Mouse (Mus musculus): ENCODE measurements around the gene Rab33b.

Rab33b gene

GRCm38 (mm10) chr3:51510903-51511302 is 27.2 kb downstream of the Rab33b start:
- in situ Hi-C loops (cut with MboI, MseI), result loop anchor here (10.0 kb wide), 2 partner anchors 144 to 1654 kb away; no protein-coding TSS in a partner anchor

GRCm38 (mm10) chr3:51511983-51512382 is 28.3 kb downstream of the Rab33b start:
- in situ Hi-C loops (cut with MboI, MseI), result loop anchor here (10.0 kb wide), 2 partner anchors 143 to 1653 kb away; no protein-coding TSS in a partner anchor

GRCm38 (mm10) chr3:51517467-51517866 is 33.7 kb downstream of the Rab33b start:
- in situ Hi-C loops (cut with MboI, MseI), result loop anchor here (10.0 kb wide), 2 partner anchors 137 to 1647 kb away; no protein-coding TSS in a partner anchor

GRCm38 (mm10) chr3:51517878-51518762 is 34.4 kb downstream of the Rab33b start:
- in situ Hi-C loops (cut with MboI, MseI), result loop anchor here (10.0 kb wide), 2 partner anchors 137 to 1647 kb away; no protein-coding TSS in a partner anchor

GRCm38 (mm10) chr3:51518763-51519121 is 35.0 kb downstream of the Rab33b start:
- in situ Hi-C loops (cut with MboI, MseI), result loop anchor here (10.0 kb wide), 2 partner anchors 136 to 1646 kb away; no protein-coding TSS in a partner anchor

- in situ Hi-C loops (cut with MboI, MseI), result loop anchor here (10.0 kb wide), 1 partner anchor 76 kb away; no protein-coding TSS in a partner anchor
Measured at GRCm38 (mm10) chr3:51521262-51521661, 37.5 kb downstream of the Rab33b start.

- in situ Hi-C loops (cut with MboI, MseI), result loop anchor here (10.0 kb wide), 1 partner anchor 80 kb away; no protein-coding TSS in a partner anchor
Measured at GRCm38 (mm10) chr3:51525186-51525785, 41.6 kb downstream of the Rab33b start.

- in situ Hi-C loops (cut with MboI, MseI), result loop anchor here (10.0 kb wide), 1 partner anchor 82 kb away; no protein-coding TSS in a partner anchor
Measured at GRCm38 (mm10) chr3:51526891-51527290, 43.2 kb downstream of the Rab33b start.

- in situ Hi-C loops (cut with MboI, MseI), result no loop called here
Measured at GRCm38 (mm10) chr3:51531473-51532281, 48.0 kb downstream of the Rab33b start.

GRCm38 (mm10) chr3:51532282-51532620 is 48.5 kb downstream of the Rab33b start:
- in situ Hi-C loops (cut with MboI, MseI), result no loop called here

- in situ Hi-C loops (cut with MboI, MseI), result no loop called here
Measured at GRCm38 (mm10) chr3:51533573-51533972, 49.9 kb downstream of the Rab33b start.

GRCm38 (mm10) chr3:51534013-51534412 is 50.3 kb downstream of the Rab33b start:
- in situ Hi-C loops (cut with MboI, MseI), result no loop called here

- in situ Hi-C loops (cut with MboI, MseI), result no loop called here
Measured at GRCm38 (mm10) chr3:51539567-51540408, 56.1 kb downstream of the Rab33b start.

GRCm38 (mm10) chr3:51540659-51541058 is 56.9 kb downstream of the Rab33b start:
- in situ Hi-C loops (cut with MboI, MseI), result no loop called here

GRCm38 (mm10) chr3:51544442-51545128 is 60.9 kb downstream of the Rab33b start:
- in situ Hi-C loops (cut with MboI, MseI), result no loop called here
